Mouse (Mus musculus): ENCODE measurements around the gene Amd1. TPM values are rescaled to one million over a fixed set of nuclear protein-coding genes. Genes with fewer than 3 reads are reported as not detected.

Gene Amd1
- polyA plus RNA-seq, 1 experiment from 2014 or later, result 61.7 TPM

GRCm38 (mm10) chr10:40263691-40264090, 38.3 kb downstream of the Amd1 start:
- ATAC-seq (ENCODE audit: insufficient number of reproducible peaks, insufficient read depth, low FRiP score, low TSS enrichment, low read depth), result no peak
- 82% methylated on average over 4 of the region's 4 CpGs for WGBS
- no peaks in the 10 kb centered on the region for H3K36me3 ChIP-seq
- H3K4me2 ChIP-seq, result no peak overlapping the region
- H3K9me3 ChIP-seq, result no peaks in the 10 kb centered on the region
- no peak overlapping the region for H3K9ac ChIP-seq
- peaks cover 8% of the 10 kb centered on the region; the same call in 1 of the 2 replicates for H3K4me1 ChIP-seq
- H3K4me3 ChIP-seq, result no peak overlapping the region
- no peaks in the 10 kb centered on the region for H3K27me3 ChIP-seq
- H3K27ac ChIP-seq, result no peak overlapping the region

GRCm38 (mm10) chr10:40262200-40262599, 39.8 kb downstream of the Amd1 start:
- H3K9me3 ChIP-seq, result no peaks in the 10 kb centered on the region
- H3K4me3 ChIP-seq, result no peak overlapping the region
- peaks cover 8% of the 10 kb centered on the region; the same call in 1 of the 2 replicates for H3K4me1 ChIP-seq
- H3K27ac ChIP-seq, result no peak overlapping the region
- H3K9ac ChIP-seq, result no peak overlapping the region
- H3K4me2 ChIP-seq, result no peak overlapping the region
- WGBS, result 90% methylated on average over 6 of the region's 6 CpGs
- ATAC-seq (ENCODE audit: insufficient number of reproducible peaks, insufficient read depth, low FRiP score, low TSS enrichment, low read depth), result no peak
- no peaks in the 10 kb centered on the region for H3K36me3 ChIP-seq
- no peaks in the 10 kb centered on the region for H3K27me3 ChIP-seq

- Histone ChIP-seq H3K4me2 (no peak overlapping the region), H3K27ac (no peak overlapping the region), H3K9ac (no peak overlapping the region), H3K4me3 (no peak overlapping the region), H3K4me1 (peaks cover 16% of the 10 kb centered on the region), H3K9me3 (no peaks in the 10 kb centered on the region), H3K27me3 (no peaks in the 10 kb centered on the region), H3K36me3 (peaks cover 4% of the 10 kb centered on the region; the same call in 1 of the 2 replicates)
- ATAC-seq (ENCODE audit: insufficient number of reproducible peaks, insufficient read depth, low FRiP score, low TSS enrichment, low read depth), result no peak
- WGBS, result 45% methylated on average over 5 of the region's 5 CpGs
Observed at GRCm38 (mm10) chr10:40260305-40260704, 41.7 kb downstream of the Amd1 start.

- peak overlapping the region; percentile 96; the same call in 1 of the 2 replicates for H3K27ac ChIP-seq
Observed at GRCm38 (mm10) chr10:40259542-40259941, 42.4 kb downstream of the Amd1 start.

GRCm38 (mm10) chr10:40258976-40259375, 43.0 kb downstream of the Amd1 start:
- H3K9ac ChIP-seq, result no peak overlapping the region
- ATAC-seq (ENCODE audit: insufficient number of reproducible peaks, insufficient read depth, low FRiP score, low TSS enrichment, low read depth), result no peak
- peaks cover 13% of the 10 kb centered on the region for H3K36me3 ChIP-seq
- peaks cover 16% of the 10 kb centered on the region for H3K4me1 ChIP-seq
- peak overlapping the region; percentile 96 for H3K27ac ChIP-seq
- no peaks in the 10 kb centered on the region for H3K9me3 ChIP-seq
- no peaks in the 10 kb centered on the region for H3K27me3 ChIP-seq
- no peak overlapping the region for H3K4me3 ChIP-seq
- WGBS, result 3% methylated on average over 5 of the region's 5 CpGs
- peak overlapping the region; percentile 65 for H3K4me2 ChIP-seq

More at GRCm38 (mm10) chr10:40259542-40259941, 42.4 kb downstream of the Amd1 start:
- Histone ChIP-seq H3K4me1 (peaks cover 16% of the 10 kb centered on the region), H3K9ac (no peak overlapping the region), H3K27me3 (no peaks in the 10 kb centered on the region), H3K9me3 (no peaks in the 10 kb centered on the region), H3K4me2 (0 out of 2 replicates have a peak overlapping the region, but pooled peaks have one; percentile 65), H3K36me3 (peaks cover 9% of the 10 kb centered on the region), H3K4me3 (no peak overlapping the region)
- ATAC-seq (ENCODE audit: insufficient number of reproducible peaks, insufficient read depth, low FRiP score, low TSS enrichment, low read depth), result no peak
- 13% methylated on average over 8 of the region's 8 CpGs for whole genome bisulfite sequencing

- Histone ChIP-seq H3K4me2 (peak overlapping the region; percentile 65), H3K27ac (peak overlapping the region; percentile 96), H3K9ac (0 out of 2 replicates have a peak overlapping the region, but pooled peaks have one; percentile 36), H3K4me3 (peak overlapping the region; percentile 80), H3K36me3 (peaks cover 17% of the 10 kb centered on the region), H3K9me3 (no peaks in the 10 kb centered on the region), H3K4me1 (peaks cover 16% of the 10 kb centered on the region), H3K27me3 (no peaks in the 10 kb centered on the region)
- under 1% methylated on average over 12 of the region's 12 CpGs for WGBS
- peak; percentile 81 for ATAC-seq (ENCODE audit: insufficient number of reproducible peaks, insufficient read depth, low FRiP score, low TSS enrichment, low read depth)
Observed at GRCm38 (mm10) chr10:40258401-40258966, 43.5 kb downstream of the Amd1 start.

GRCm38 (mm10) chr10:40257414-40258255, 44.4 kb downstream of the Amd1 start, which contains the start of gene Gtf3c6:
Gene Gtf3c6, minus strand, starts transcription at chr10:40258108.
- Histone ChIP-seq H3K27ac (peak within 1 kb of the TSS; percentile 96), H3K36me3 (peaks cover 24% of the 10 kb centered on the region), H3K9me3 (no peaks in the 10 kb centered on the region), H3K9ac (peak within 1 kb of the TSS; percentile 92), H3K4me2 (peak within 1 kb of the TSS; percentile 65), H3K4me3 (peak within 1 kb of the TSS; percentile 80), H3K4me1 (peaks cover 16% of the 10 kb centered on the region), H3K27me3 (no peaks in the 10 kb centered on the region)
- under 1% methylated on average over 43 of the region's 43 CpGs for WGBS
- ATAC-seq (ENCODE audit: insufficient number of reproducible peaks, insufficient read depth, low FRiP score, low TSS enrichment, low read depth), result peak; percentile 46; the same call in 1 of the 2 replicates

GRCm38 (mm10) chr10:40256716-40257115, 45.3 kb downstream of the Amd1 start:
- peaks cover 33% of the 10 kb centered on the region for H3K36me3 ChIP-seq
- WGBS, result 1% methylated on average over 5 of the region's 5 CpGs
- ATAC-seq (ENCODE audit: insufficient number of reproducible peaks, insufficient read depth, low FRiP score, low TSS enrichment, low read depth), result peak; percentile 78
- H3K27ac ChIP-seq, result peak overlapping the region; percentile 96
- H3K4me1 ChIP-seq, result peaks cover 16% of the 10 kb centered on the region
- H3K9me3 ChIP-seq, result no peaks in the 10 kb centered on the region
- peak overlapping the region; percentile 80 for H3K4me3 ChIP-seq
- H3K27me3 ChIP-seq, result no peaks in the 10 kb centered on the region
- peak overlapping the region; percentile 65 for H3K4me2 ChIP-seq
- H3K9ac ChIP-seq, result peak overlapping the region; percentile 92

GRCm38 (mm10) chr10:40250969-40251368, 51.0 kb downstream of the Amd1 start:
- no peaks in the 10 kb centered on the region for H3K9me3 ChIP-seq
- H3K27ac ChIP-seq, result no peak overlapping the region
- no peak overlapping the region for H3K9ac ChIP-seq
- no peaks in the 10 kb centered on the region for H3K27me3 ChIP-seq
- H3K4me3 ChIP-seq, result no peak overlapping the region
- H3K4me1 ChIP-seq, result peaks cover 5% of the 10 kb centered on the region
- no peak for ATAC-seq (ENCODE audit: insufficient number of reproducible peaks, insufficient read depth, low FRiP score, low TSS enrichment, low read depth)
- H3K4me2 ChIP-seq, result no peak overlapping the region
- 91% methylated on average over 6 of the region's 6 CpGs for WGBS
- H3K36me3 ChIP-seq, result peaks cover 74% of the 10 kb centered on the region

- no peak overlapping the region for H3K4me2 ChIP-seq
- H3K36me3 ChIP-seq, result peaks cover 66% of the 10 kb centered on the region
- H3K9me3 ChIP-seq, result no peaks in the 10 kb centered on the region
- 89% methylated on average over 9 of the region's 9 CpGs for WGBS
- no peak overlapping the region for H3K27ac ChIP-seq
- no peaks in the 10 kb centered on the region for H3K27me3 ChIP-seq
- peaks cover 5% of the 10 kb centered on the region for H3K4me1 ChIP-seq
- no peak overlapping the region for H3K4me3 ChIP-seq
- no peak overlapping the region for H3K9ac ChIP-seq
- no peak for ATAC-seq (ENCODE audit: insufficient number of reproducible peaks, insufficient read depth, low FRiP score, low TSS enrichment, low read depth)
Observed at GRCm38 (mm10) chr10:40249625-40250024, 52.4 kb downstream of the Amd1 start.

GRCm38 (mm10) chr10:40247166-40247716, 54.7 kb downstream of the Amd1 start:
- 32% methylated on average over 11 of the region's 11 CpGs for WGBS
- H3K9ac ChIP-seq, result 0 out of 2 replicates have a peak overlapping the region, but pooled peaks have one; percentile 37
- no peaks in the 10 kb centered on the region for H3K27me3 ChIP-seq
- H3K36me3 ChIP-seq, result peaks cover 66% of the 10 kb centered on the region
- peak overlapping the region; percentile 68 for H3K27ac ChIP-seq
- H3K4me2 ChIP-seq, result peak overlapping the region; percentile 65
- ATAC-seq (ENCODE audit: insufficient number of reproducible peaks, insufficient read depth, low FRiP score, low TSS enrichment, low read depth), result no peak
- H3K9me3 ChIP-seq, result no peaks in the 10 kb centered on the region
- peak overlapping the region; percentile 69 for H3K4me3 ChIP-seq
- H3K4me1 ChIP-seq, result peaks cover 5% of the 10 kb centered on the region
